Mouse (Mus musculus) inflammation-experienced regulatory T-cells, adult 6 months (primary cell): ENCODE results near the gene Apol6. TPM values are rescaled to one million over a fixed set of nuclear protein-coding genes. Genes with fewer than 3 reads are reported as not detected.

Source experiments
- ATAC-seq: one replicate; pipeline ENCODE4 v1.8.0; 2017
- polyA plus RNA-seq, 3 experiments: library from polyadenylated mRNA; unstranded; fragments of 100-300 nt; shearing (Covaris generic); gene quantifications; one replicate each; pipeline ENCODE4 v1.2.1; 2017

Gene Apol6
- polyA plus RNA-seq, 3 experiments from 2014 or later = 0.62 TPM; not detected in 2

DNA sequence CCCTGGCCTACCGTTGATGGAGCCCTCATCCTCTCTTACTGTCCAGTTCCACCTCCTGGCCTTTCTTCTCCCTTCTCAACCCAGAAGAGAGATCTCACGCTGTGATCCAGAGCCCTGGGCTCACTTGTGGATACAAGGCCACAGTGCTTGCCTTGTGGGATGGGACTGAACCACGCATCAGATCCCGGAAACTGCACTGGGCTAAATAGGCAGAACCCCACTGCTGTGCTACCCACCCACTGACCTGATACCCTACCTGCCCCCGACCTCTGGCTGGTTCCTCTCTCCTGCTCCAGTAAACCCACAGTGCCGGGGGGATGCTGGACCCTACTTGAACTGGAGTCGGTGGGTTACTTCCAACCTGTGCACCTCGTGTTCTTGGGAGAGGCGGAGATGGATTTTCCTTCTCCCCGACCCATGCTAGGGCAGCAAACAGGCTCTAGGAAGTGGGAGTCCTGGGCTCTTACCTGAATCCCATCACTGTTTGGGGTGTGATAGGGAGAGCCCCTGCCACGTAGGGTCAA is 26.3 kb downstream of the Apol6 start:
- ATAC-seq = no peak

DNA sequence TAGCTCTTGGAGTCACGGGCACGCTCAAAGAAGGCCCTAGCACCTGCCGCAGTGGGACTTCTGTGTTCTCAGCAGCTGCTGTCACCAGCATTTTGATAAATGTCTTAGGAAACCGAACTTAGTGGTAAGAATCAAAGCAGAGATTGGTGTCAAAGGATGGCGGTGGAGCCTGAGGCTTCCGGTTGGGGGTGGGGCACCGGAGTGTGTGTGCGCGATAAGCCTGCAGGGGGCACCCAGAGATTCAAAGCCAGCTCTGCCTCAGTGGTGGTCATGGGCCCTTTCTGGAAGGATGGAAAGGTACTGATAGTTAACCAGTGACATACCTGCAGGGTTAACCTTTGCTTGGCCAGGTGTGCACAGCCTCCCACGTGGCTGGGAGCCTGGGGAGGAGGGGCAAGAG is 27.0 kb downstream of the Apol6 start:
- ATAC-seq = peak; percentile 35

GRCm38 (mm10) chr15:77072556-77073163 is 28.1 kb downstream of the Apol6 start:
- no peak for ATAC-seq

- ATAC-seq = no peak
Measured at GRCm38 (mm10) chr15:77076523-77076922, 32.0 kb downstream of the Apol6 start.

- no peak for ATAC-seq
Measured at GRCm38 (mm10) chr15:77077906-77078305, 33.4 kb downstream of the Apol6 start.

DNA sequence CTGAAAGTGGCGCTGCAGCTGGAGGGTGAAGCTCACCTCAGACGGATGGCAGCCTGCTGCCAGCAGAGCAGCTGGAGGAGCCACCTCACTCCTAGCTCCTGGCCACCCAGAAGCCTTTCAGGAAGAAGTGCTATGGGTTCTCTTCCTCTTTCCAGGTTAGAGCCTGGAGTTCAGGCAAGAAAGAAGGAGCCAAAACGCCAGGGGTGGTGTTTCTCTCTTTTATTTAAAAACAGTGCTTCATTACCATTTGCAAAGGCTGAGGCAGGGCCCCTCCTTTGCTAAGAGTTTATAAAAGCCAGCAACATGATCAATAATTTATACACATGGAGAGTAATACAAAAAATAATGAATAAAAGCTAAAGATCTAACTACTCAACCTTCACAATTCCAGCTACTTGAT is 34.3 kb downstream of the Apol6 start:
- ATAC-seq = no peak

DNA sequence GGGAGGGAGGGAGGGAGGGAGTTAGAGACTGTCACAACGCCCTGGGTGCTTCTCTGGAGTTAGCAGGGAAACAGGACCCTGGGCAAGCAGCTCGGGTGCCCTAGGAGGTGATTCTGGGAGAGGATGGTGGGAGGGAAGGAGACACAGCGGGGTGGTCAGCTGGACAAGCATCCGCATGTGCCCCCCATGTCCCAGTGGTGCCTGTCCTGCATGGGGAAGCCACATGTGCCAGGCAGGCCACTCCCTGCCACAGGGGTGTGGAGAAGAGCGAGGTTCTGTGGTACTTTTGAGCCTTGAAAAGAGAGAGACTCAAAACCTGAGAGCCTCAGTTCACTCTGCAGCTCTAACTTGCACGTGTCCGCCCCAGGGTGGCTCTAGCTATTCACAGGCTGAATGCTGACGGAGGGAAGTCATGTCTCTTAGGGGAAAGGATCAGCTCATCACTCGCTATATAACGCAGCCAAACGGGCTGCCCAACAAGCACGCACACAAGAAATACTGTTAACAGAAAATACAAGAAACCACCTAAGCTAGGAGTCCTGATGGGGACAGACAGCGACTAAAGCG is 34.8 kb downstream of the Apol6 start:
- ATAC-seq = no peak

DNA sequence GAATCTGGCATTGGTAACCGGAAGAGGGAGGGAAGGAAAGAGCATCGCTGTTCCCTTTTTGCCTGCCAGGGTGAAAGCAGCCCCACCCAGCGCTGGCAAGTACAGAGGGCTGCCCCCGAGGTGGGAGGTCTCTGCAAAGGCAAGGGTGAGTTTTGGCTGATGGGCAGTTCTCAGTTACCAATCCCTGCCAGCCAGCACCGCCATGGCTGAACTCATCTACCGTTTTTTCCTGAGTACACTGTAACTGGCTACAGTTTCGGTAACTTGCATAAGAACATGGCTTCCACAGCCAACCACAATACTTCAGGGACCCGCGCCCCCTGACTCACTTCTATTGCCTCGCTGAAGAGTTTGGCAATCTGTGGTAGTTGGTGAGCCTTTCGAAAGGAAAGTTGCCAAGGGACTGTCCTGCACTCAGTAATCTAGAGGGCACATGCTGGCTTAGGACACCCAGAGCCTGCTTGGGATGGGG is 35.4 kb downstream of the Apol6 start:
- ATAC-seq = no peak

GRCm38 (mm10) chr15:77080684-77081254 is 36.2 kb downstream of the Apol6 start:
- no peak for ATAC-seq

GRCm38 (mm10) chr15:77081454-77081853 is 36.9 kb downstream of the Apol6 start:
- ATAC-seq = no peak

GRCm38 (mm10) chr15:77085818-77086217 is 41.3 kb downstream of the Apol6 start:
- no peak for ATAC-seq

GRCm38 (mm10) chr15:77086488-77086887 is 42.0 kb downstream of the Apol6 start:
- no peak for ATAC-seq

DNA sequence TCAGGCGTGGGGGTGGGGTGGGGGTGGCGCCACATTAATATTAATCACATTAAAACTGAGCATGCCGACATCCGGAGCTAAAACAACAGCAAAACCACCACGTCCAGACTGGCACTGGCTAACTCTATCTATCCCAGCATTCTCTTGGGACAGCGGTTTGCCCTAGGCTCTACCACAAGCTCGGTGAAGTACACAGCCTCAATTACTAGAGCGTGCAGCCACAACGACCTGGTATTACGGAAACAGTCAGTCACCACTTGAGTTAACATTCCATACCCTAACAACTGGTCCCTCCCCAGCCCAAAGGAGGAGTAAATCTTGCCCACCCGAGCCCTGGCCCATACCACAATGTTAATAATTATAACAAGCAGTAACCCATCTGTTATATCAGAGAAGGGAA is 44.7 kb downstream of the Apol6 start:
- no peak for ATAC-seq

DNA sequence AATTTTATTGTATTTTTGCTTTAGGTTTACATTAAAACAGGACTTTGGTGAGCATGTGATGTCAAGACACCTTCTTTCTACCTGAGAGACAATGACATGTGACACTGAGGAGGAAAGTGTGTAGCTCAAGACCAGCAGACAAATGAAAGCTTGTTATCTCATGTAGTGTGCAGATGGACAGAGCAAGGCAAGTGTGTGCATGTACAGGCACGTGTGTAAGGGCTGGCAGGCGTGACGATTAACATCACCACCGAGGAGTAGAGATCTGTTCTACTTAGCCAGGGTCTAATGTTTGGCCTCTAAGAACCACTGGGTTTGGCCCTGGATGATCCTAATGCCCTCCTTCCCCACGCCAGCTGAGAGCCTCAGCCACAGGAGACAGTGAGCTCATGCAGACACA is 46.0 kb downstream of the Apol6 start:
- no peak for ATAC-seq

GRCm38 (mm10) chr15:77091394-77091793 is 46.9 kb downstream of the Apol6 start:
- no peak for ATAC-seq

GRCm38 (mm10) chr15:77094431-77094830 is 49.9 kb downstream of the Apol6 start:
- no peak for ATAC-seq

DNA sequence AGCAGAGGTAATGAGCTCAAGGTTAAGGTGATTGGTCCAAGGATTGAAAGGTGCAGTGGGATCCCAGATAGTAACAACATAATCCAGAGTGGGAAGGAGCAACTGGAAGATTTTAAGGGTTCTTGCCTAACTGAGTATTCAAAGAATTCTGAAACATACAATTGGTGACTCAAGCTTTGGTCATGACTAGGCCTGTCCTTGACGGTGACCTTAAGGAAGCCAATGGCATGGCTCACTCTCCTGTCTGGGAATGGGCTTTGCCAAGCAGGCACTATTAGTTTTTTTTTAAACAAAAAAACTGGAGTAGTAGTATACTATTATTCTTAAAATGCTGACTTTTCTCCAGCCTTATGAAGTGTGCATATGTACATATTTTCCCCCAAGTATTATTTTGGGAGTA is 50.7 kb downstream of the Apol6 start:
- no peak for ATAC-seq

DNA sequence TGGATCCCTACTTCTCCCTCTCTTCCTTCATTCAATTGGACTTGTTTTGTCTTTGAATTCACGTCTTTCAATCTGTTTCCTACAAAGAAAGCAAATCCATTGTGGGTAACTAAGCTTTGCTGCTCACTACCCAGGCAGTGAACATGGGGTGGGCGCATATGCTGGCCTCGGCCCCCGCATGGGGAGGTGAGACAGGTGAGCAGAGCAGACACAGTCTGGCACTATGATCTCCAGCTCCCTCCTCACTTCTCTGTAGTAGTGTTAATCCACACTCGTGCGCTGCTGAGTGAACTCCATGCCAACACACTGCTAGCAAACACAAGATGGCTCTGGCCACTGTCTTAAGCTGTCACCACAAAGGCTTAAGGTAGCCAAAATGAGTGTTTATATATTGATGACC is 52.8 kb downstream of the Apol6 start:
- ATAC-seq = no peak

GRCm38 (mm10) chr15:77099756-77100155 is 55.2 kb downstream of the Apol6 start:
- no peak for ATAC-seq

DNA sequence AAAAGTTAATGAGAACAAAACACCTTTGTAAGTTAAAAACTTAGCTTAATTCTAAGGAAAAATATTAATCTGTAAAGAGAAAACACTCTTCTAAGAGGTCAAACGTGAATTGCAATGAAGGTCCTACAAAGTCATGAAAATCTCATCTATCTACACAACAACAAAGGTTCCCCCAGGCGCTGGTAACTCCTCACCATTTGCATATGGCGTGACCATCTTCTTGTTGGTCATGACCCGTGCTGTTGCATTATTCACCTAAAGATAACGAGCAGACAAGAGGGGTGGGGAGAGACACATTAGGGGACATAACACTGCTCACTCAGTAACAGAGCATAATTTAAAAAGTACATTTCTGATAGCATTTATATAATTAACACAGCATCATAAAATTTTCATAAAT is 58.2 kb downstream of the Apol6 start:
- no peak for ATAC-seq

- no peak for ATAC-seq
Measured at GRCm38 (mm10) chr15:77104349-77105158, 60.0 kb downstream of the Apol6 start.

- no peak for ATAC-seq
Measured at GRCm38 (mm10) chr15:77105273-77105672, 60.7 kb downstream of the Apol6 start.
